Mouse (Mus musculus): Measurements from ENCODE around the gene Prkch. TPM values are rescaled to one million over a fixed set of nuclear protein-coding genes. Genes with fewer than 3 reads are reported as not detected.

The Prkch gene
- total RNA-seq, 4 experiments from 2014 or later: 4.3 to 5.8 (median 4.9) TPM

DNA sequence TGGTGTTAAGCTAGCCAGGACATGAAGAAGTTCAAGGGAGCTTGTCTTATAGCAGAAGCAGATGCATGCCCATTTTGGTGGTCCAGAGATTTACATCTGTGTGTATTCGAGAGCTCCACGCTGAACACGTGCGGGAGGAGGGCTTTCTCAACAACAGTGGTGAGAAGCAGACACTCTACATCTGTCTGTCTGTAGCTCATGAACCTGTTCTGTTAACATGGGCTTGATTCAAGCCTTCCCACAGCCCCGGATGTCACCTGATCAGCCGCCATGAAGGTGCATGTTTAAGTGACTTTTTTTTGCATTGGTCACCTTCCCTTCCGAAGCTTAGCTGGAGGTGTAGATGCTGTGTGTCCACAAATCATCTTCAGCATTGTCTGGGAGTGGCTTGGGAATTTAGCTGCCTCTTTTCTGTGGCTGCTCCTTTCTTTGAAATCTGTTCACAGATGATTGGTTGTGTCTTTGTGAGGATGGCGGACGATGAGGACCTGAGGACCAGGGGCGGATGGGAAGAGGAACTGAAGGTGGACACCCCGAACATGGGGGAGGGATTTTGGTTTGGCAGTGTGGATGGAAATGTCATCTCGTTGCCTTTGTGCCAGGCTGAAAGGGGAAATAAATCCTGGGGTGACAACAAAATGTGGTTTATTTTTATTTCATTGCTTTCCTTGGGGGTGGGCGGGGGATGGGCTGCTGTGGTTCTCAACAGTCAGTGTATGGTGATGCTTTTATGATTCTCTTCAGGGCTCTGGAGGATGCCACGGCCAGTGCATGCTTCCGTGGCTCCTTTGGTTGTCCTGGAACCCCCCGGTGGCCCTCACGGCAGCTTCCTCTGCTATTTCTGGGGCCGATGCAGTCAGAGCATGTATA lies 25.3 kb downstream of the Prkch start:
- DNase-seq (ENCODE audit: low spot score in 2 of 2): no peak

DNA sequence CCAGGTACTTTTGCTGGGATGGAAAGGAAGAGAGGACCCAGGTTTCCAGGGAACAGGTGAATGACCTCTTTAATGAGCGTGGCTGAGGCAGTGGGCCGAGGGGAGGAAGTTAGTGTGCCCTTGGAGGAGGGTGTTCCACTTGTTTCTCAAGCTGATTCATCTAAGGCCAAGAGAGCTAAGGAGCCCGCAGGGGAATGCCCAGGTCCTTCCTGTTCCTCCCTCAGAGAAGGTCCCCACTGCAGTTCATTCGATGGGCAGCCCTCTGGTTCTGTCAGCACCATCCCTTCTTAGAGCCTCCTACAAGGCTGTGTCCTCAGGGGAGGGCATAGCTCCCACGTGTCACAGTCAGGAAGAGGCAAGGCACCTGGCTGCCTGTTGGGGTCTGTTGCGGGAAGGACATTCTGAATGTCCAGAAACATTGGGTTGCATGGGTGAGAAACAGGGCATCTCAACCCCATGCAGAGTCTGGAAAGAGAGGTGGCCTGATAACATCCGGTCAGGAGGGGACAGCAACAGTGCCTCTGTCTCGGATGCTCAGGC lies 26.3 kb downstream of the Prkch start:
- DNase-seq (ENCODE audit: low spot score in 2 of 2): no peak

GRCm38 (mm10) chr12:73611741-73612140 lies 27.1 kb downstream of the Prkch start:
- DNase-seq (ENCODE audit: low spot score in 2 of 2): no peak

GRCm38 (mm10) chr12:73613183-73613582 lies 28.6 kb downstream of the Prkch start:
- DNase-seq (ENCODE audit: low spot score in 2 of 2): no peak

DNA sequence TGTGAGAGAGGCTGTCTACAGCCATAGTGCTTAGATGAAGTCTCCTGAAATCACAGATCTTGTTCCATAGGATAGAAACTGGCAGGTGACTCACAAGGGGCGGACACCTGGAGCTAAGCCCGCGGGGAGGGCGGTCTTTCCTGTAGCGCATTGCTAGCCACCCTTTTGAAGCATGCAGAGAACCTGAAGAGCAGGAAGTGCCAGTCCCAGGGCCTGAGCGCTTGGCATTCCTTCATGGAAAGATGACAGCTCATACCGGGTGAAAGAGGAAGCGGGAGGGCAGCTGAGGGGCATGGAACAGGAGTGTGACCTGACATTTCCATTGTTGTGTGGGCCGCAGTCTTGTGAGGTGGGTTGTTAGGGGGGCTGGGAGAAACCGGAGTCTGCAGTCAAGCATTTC lies 33.1 kb downstream of the Prkch start:
- no peak for DNase-seq (ENCODE audit: low spot score in 2 of 2)

DNA sequence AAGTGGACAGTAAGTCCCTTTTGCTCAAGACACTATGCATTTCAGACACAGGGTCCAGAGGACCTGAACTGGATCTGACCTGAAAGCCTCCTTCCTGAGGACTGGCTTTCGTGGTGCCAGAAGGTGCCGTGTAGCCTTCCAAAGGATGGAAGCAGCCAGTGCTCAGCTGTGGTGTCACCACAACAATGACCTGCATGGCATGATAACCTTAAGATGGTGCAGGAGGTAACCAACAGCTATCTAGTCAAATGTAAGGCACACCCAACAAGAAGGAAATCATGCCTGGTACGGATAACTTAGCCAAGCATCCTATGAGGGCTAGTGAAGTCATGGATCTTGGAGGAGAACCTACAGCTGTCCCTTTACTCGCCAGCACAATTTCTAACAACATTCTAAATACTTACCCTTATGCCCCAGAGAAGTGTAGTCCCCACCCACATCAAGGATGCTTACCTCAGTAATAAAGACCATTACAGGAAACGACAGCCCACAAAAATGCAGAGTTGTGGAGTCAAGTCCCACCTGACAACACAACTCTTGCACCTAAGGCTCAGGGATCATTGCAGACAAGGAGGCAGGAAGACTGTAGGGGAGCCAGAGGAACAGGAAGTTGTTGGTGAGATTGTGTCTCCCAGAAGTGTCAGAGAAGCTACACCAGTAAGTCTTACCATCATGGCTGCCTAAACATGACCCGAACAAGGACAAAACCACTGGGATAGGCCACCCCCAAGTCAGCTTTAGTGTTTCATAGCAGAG lies 40.9 kb downstream of the Prkch start:
- no peak for DNase-seq (ENCODE audit: low spot score in 2 of 2)

DNA sequence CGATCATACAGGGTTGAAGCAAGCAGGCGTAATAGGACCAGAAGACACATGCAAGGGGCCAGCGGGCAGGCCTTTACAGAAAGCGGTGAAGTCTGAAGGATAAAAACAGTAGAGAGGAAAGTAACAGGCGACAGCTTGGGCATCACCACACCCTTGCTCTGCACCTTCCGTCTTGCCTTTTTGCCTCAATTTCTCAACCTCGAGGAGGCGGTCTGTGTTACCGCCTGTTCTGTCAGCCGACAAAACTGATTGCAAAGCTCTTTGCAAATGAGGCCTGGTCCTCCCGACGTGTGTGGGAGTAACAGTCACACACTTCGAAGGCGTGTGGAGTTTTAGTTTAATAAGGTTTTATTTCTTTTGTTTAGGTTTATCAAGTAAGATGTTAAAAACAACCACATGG lies 43.3 kb downstream of the Prkch start:
- no peak for DNase-seq (ENCODE audit: low spot score in 2 of 2)

DNA sequence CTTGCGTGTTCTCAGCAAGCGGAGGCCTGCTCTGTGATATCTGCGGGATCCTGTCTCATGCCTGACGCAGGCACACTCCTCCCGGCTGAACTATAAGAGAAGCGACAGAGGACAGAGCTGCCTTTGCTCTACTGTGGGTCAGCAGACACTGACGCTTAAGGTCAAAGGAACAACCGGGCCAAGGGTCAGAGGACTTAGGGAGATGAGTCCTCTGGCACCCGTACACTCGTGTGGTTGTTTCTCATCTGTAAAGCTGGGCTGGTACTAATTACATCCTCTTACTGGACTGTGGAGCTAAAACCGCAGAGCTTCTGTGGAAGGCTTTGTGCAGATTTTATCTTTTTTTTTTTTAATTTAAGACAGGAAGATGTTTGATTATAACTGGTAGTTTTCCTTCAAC lies 46.0 kb downstream of the Prkch start:
- no peak for DNase-seq (ENCODE audit: low spot score in 2 of 2)

DNA sequence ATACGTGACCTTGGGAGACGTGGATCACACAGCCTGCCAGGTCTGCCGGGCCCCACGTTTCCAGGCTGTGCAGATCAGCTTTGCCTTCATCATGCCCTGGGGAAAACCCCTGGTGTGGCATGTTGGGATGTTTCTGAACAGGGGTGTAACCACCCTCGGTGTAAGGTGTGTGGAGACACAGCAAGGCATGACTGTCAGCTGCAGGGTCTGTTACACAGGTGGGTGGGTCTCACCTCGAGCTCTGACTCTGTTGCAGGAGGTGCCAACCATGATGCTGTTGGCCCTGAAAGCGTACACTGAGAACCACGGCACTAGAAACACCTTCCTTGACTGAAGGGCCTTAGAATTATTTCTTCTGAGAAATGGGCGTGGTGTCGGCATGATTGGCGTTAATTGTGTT lies 46.6 kb downstream of the Prkch start:
- no peak for DNase-seq (ENCODE audit: low spot score in 2 of 2)

DNA sequence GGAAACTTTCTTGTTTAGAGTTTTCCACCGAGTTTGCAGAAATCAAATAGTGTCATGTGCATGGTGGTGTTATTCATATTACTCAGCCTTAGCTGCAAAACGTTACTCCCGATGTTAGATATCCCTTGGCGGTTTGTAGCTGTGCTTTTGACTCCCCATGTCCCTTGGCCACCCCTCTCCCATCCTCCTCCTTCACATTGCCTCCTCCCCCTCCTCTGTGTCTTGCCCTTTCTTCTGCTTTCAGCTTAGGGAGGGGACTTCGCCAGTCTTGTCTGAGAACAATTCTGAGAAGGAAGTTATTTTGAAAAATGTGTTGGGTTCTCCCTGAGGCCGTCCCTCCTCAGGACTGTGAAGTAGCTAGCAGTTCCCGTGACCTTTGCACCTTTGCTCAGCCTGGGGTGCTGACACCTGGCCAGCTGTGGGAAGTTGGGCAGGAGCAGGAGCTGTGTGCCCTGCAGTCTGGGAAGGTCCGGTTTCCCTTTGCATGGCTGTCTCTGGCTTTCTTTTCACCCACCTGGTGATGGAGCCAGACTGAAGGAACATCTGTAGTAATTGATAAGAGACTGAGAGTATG lies 48.2 kb downstream of the Prkch start:
- no peak for DNase-seq (ENCODE audit: low spot score in 2 of 2)

DNA sequence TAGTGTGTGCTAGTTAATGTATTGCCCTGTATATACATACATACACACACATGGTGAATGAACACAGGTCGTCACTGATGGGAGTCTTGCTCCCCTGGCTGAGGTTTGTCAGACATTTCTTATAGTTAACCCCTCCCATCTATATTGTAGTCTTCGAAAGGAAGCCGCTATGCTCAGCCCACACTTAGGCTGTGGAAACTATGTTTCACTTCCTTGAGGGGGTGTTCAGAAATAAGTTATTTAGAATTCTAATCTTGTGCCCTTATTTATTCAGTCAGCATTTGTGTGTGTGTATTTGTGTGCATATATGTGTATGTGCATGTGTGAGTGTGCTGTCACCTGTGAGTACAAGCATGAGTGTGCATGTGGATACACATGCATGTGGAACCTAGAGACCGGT lies 49.1 kb downstream of the Prkch start:
- DNase-seq (ENCODE audit: low spot score in 2 of 2): no peak

GRCm38 (mm10) chr12:73639571-73639970 lies 55.0 kb downstream of the Prkch start:
- no peak for DNase-seq (ENCODE audit: low spot score in 2 of 2)

DNA sequence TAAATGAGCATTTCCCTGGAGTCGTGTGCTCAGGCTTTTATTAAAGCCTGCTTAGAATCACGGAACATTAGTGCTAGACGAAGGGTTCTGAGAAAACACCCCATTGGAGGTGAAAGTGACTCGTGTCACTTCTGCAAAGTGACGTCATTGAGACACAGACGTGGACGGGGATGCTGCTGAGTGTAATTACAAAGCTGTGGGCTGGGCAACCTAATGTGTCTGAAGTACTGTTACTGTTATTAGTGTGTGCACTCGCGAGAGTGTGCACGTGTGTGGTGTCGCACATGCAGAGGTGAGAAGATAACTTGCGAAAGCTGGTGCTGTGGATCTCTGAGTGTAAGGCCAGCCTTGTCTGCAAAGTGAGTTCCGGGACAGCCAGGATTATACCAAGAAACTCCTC lies 56.6 kb downstream of the Prkch start:
- DNase-seq (ENCODE audit: low spot score in 2 of 2): no peak

DNA sequence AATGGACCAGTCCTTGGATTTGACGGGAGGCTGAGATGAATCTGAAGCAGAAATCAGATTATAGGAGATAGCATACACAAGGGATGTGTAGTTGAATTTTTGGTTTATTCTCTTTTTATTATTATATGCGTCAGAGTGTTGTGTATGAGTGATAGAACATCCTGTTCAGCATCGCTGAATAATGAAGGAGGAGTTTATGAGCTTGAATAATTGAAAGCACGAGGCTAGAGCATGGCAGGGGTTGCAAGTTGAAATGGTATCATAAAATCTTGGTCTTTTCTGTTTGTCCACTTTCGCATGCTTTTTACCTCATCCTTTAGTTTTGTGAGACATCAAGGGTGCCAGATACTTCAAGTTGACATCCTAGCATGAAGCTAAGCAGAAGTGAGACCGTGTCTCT lies 60.6 kb downstream of the Prkch start:
- DNase-seq (ENCODE audit: low spot score in 2 of 2): no peak

DNA sequence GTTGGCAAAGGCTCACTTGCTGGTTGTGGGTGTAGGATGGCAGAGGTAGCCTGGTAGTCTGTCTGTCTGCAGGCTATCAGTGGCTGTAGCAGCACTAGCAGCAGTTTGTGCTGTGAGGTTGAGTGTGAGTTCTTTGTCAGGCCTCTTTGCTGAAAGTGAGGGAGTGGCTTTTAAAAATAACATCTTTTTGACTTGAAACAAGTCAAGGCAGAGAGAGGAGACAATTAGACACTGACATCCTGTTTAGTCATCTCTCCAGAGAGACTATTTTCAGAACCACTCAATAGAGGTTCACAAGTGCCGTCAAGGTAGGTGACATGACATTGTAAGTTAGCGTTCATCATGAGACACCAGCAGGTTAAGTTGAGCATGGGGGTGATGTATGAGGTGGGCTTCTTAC lies 63.1 kb downstream of the Prkch start:
- DNase-seq (ENCODE audit: low spot score in 2 of 2): no peak

DNA sequence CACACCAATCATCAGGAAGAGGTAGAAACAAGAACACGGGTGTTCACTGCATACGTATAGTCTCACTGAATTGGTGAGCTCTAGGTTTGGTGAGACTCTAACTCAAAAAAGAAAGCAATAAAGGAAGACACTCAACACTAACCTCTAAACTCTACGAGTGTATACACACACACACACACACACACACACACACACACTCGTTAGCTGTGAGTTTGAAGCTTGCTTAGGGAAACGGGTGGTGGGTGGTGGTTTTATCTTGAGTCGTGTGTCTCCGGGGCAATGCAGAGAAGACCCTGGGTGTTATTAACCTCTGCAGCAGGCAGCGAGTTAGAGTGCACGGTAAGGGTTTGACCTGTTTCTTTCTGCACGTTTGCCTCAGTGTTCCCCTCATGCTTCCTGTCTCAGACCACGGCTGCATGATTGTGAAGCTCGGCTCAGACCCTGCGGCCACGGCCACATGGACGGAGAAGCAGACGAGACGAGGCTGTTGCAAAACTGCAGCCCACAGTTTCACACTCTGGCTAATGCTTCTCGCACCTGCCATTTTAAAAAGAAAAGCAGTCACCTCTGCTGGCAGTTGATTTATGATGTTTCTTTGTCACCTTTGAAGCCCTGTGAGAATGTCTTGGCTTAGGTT lies 72.1 kb downstream of the Prkch start:
- no peak for DNase-seq (ENCODE audit: low spot score in 2 of 2)

GRCm38 (mm10) chr12:73663421-73663820 lies 78.8 kb downstream of the Prkch start:
- DNase-seq (ENCODE audit: low spot score in 2 of 2): no peak

- DNase-seq (ENCODE audit: low spot score in 2 of 2): no peak
Observed at GRCm38 (mm10) chr12:73666701-73667100, 82.1 kb downstream of the Prkch start.

GRCm38 (mm10) chr12:73667607-73668006 lies 83.0 kb downstream of the Prkch start:
- no peak for DNase-seq (ENCODE audit: low spot score in 2 of 2)

DNA sequence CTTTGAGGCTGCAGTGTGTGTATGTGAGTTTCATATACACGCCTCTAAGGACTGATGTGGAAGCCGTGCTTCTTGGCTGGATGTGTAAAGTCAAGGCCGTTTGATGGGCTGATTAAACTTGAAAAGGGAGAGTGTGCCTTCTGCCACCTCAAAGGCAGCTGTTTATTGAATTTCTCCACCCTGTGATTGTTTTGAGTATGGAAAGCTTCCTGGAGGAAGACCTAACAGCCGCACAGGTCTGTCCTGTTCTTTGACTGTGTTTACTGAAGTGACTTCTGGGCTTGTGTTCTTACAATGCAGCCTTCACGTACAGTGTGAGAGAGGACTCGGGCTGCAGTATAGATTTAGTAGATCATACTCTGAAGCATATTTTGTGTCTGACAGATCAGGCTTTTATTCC lies 86.1 kb downstream of the Prkch start:
- no peak for DNase-seq (ENCODE audit: low spot score in 2 of 2)

DNA sequence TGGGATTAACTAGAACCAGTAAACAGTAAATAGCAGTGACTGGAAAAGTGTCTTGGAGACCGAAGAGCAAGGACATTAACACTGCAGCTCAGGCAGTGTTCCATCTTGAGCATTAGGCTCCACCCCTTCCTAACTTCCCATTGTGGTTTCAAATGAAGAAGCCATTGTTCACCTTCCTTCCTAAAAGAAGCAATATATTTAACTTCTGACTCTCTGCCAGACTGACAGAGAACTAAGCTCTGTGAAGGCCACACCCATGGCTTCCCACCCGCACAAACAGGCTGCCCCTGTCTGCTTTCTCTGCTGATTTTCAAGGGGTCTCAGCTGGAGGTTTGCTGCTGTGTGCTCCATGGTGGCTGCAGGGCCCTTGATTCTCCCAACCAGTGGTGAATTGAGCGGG lies 86.9 kb downstream of the Prkch start:
- no peak for DNase-seq (ENCODE audit: low spot score in 2 of 2)

DNA sequence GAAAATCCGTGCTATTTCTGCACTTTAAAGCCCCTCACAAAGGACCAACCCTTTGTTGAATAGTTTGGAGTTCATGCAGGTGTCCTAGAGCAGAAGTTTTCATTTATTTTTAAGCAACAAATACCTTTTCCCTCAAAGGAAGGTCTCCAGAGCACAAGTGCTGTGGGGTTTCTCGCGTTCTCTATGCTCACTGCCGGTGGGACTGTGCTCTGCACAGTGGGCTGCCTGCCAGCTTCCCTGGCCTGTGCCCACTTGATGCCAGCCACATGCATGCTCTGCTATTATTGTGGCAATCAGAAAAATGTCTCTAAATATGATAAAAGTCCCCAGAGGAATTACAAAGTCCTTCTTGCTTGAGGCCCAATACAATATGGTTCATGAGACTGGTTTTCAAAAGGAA lies 87.4 kb downstream of the Prkch start:
- DNase-seq (ENCODE audit: low spot score in 2 of 2): no peak
